9 mouse cellular contexts compared by ENCODE assay signal in the genomic region with DNA sequence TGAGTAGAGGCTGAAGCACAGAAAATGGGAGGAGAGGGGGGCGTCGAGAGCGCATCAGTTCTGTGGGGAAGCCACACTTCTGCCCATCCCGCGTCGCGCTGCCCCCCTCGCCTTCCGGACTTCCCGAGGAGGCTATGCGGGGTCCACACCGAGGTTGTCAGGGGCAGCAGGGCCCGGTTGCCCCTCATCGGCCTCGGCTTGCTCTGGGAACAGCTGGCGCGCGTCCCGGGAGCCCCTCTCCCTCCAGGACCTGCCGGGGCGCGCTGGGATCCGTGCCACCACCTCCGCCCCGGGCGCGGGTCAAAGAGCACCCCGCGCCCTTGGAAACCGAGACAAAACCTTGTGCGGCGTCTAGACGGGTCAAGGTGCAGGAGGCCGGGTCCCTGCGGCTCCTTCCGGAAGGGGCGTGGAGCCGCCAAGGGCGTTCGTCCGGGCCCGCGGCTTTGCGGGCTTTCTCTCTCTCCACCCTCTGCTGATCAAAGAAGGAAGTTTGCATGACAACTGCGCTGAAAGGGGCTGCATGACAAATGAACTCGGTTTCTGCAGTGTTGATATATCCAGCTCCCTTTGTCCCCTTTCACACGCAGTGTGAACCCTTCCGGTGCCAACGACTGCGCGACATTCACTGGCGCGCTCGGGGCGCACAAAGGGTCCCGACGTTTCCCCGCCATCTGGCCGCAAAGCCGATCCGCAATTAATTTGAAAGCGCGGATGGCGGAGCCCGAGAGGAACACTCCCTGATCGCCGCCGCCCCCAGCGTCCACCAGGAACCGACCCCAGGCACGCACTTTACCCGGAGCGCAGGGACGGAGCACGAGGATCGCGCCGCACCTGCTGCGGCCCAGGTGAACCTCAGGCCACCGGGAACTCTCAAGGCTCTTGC. TPM values are rescaled to one million over a fixed set of nuclear protein-coding genes. Genes with fewer than 3 reads are reported as not detected.
DNase-seq lines count a peak whose midpoint lies in the region; ATAC-seq and TF ChIP-seq lines count a peak whose summit lies in the region.
"Had no signal": no experiment of that assay in that cellular context is flagged by ENCODE, and none has a peak within 500 bp of the region (broad histone marks: within the 10 kb centered on the region; RNA-seq: fewer than 3 reads in every experiment).

No protein-coding gene starts in this region.

- no peaks in the 10 kb centered on the region for H3K9me3 ChIP-seq in heart, embryonic 15.5 days (replicated peaks)
- H3K9me3 ChIP-seq in hindbrain, postnatal 0 days (ENCODE audit: low read length): no peaks in the 10 kb centered on the region
- H3K9me3 ChIP-seq in liver, embryonic 14.5 days (ENCODE audit: control insufficient read depth, low read length): no peaks in the 10 kb centered on the region
- no peaks in the 10 kb centered on the region for H3K9me3 ChIP-seq in stomach, embryonic 16.5 days (replicated peaks; ENCODE audit: control insufficient read depth, low read length)
- H3K9me3 ChIP-seq: G1E had no signal

- WGBS in heart, embryonic 15.5 days: under 1% methylated on average over 80 of the region's 80 CpGs
- WGBS in hindbrain, postnatal 0 days: under 1% methylated on average over 79 of the region's 80 CpGs
- WGBS in liver, embryonic 14.5 days (ENCODE audit: insufficient replicate concordance): under 1% methylated on average over 80 of the region's 80 CpGs
- under 1% methylated on average over 80 of the region's 80 CpGs for WGBS in stomach, embryonic 16.5 days

- H3K27me3 ChIP-seq in heart, embryonic 15.5 days: peaks cover 92% of the 10 kb centered on the region
- peaks cover 12% of the 10 kb centered on the region for H3K27me3 ChIP-seq in hindbrain, postnatal 0 days (ENCODE audit: insufficient read depth, low read length)
- peaks cover 60% of the 10 kb centered on the region for H3K27me3 ChIP-seq in liver, embryonic 14.5 days (ENCODE audit: control insufficient read depth, insufficient read depth, low read length)
- H3K27me3 ChIP-seq in stomach, embryonic 16.5 days (ENCODE audit: control insufficient read depth, insufficient read depth, low read length): peaks cover 72% of the 10 kb centered on the region

- no peak for TF ChIP-seq EP300 in liver, embryonic 14.5 days (IDR thresholded peaks at IDR 0.05; ENCODE audit: low read depth)

- H3K4me3 ChIP-seq in heart, embryonic 15.5 days: peak overlapping the region; percentile 44
- H3K4me3 ChIP-seq in hindbrain, postnatal 0 days (ENCODE audit: low read length): peak overlapping the region; percentile 53
- H3K4me3 ChIP-seq in liver, embryonic 14.5 days (ENCODE audit: insufficient read depth in 1 of 2, low read depth in 2 of 2, low read length in 2 of 2): peak overlapping the region; percentile 11 to 27; a peak in 3 of 4 replicates
- H3K4me3 ChIP-seq in stomach, embryonic 16.5 days (replicated peaks; ENCODE audit: low read length): peak overlapping the region; percentile 42
- no peak overlapping the region for H3K4me3 ChIP-seq in left cerebral cortex, adult 2 months

- no peak overlapping the region for H3K27ac ChIP-seq in heart, embryonic 15.5 days
- peak overlapping the region; percentile 80 for H3K27ac ChIP-seq in hindbrain, postnatal 0 days
- no peak overlapping the region for H3K27ac ChIP-seq in liver, embryonic 14.5 days
- no peak overlapping the region for H3K27ac ChIP-seq in stomach, embryonic 16.5 days (ENCODE audit: low read length)
- H3K27ac ChIP-seq in left cerebral cortex, adult 2 months: no peak overlapping the region

- no peaks in the 10 kb centered on the region for H3K36me3 ChIP-seq in heart, embryonic 15.5 days
- no peaks in the 10 kb centered on the region for H3K36me3 ChIP-seq in hindbrain, postnatal 0 days (ENCODE audit: insufficient read depth, low read length)
- H3K36me3 ChIP-seq in liver, embryonic 14.5 days (replicated peaks; ENCODE audit: control insufficient read depth, insufficient read depth, low read depth): no peaks in the 10 kb centered on the region
- H3K36me3 ChIP-seq in stomach, embryonic 16.5 days (ENCODE audit: control insufficient read depth, insufficient read depth, low read length): no peaks in the 10 kb centered on the region
- H3K36me3 ChIP-seq: G1E had no signal

- no peak for ATAC-seq in heart, embryonic 15.5 days (replicated peaks; ENCODE audit: insufficient number of reproducible peaks, insufficient read depth, low FRiP score, low read depth)
- ATAC-seq in common myeloid progenitor, adult 5-6 weeks (replicated peaks; ENCODE audit: low read depth, poor library complexity, severe bottlenecking): peak; percentile 72
- peak; percentile 88 for ATAC-seq in hindbrain, postnatal 0 days
- no peak for ATAC-seq in liver, embryonic 14.5 days (ENCODE audit: insufficient read depth)
- ATAC-seq in stomach, embryonic 16.5 days (ENCODE audit: insufficient read depth, low FRiP score): peak; percentile 29; the same call in 1 of the 2 replicates

- intact Hi-C loops in left cerebral cortex, adult 2 months (cut with DNase I): loop anchor here (5.0 kb wide), 2 partner anchors 37 to 87 kb away; no protein-coding TSS in a partner anchor

- no peak for DNase-seq in heart, adult 9 months (ENCODE audit: low spot score in 2 of 2)
- DNase-seq in hindbrain, postnatal 0 days (ENCODE audit: low spot score): peak; percentile 74
- DNase-seq in liver, embryonic 14.5 days (ENCODE audit: low read depth in 3 of 3, low spot score in 3 of 3): no peak
- DNase-seq in left cerebral cortex, adult 2 months (ENCODE audit: extremely low spot score in 1 of 2, low spot score in 2 of 2): no peak
- no peak for DNase-seq in c-Kit-positive CD71-positive TER-119-positive erythroid progenitor cells, embryonic 14.5 days (ENCODE audit: low spot score)

- peaks cover 8% of the 10 kb centered on the region for H3K4me1 ChIP-seq in heart, embryonic 15.5 days (replicated peaks)
- no peaks in the 10 kb centered on the region for H3K4me1 ChIP-seq in hindbrain, postnatal 0 days (ENCODE audit: insufficient read depth, low read length)
- H3K4me1 ChIP-seq in liver, embryonic 14.5 days (replicated peaks; ENCODE audit: control insufficient read depth in 2 of 2, insufficient read depth in 2 of 2, low read length in 1 of 2): peaks cover 0 to 3% of the 10 kb centered on the region in 2 experiments; a peak in 1 of 4 replicates
- H3K4me1 ChIP-seq in stomach, embryonic 16.5 days (ENCODE audit: control insufficient read depth, insufficient read depth, low read length): peaks cover 8% of the 10 kb centered on the region; the same call in 1 of the 2 replicates

- no peak overlapping the region for H3K9ac ChIP-seq in heart, embryonic 15.5 days
- peak overlapping the region; percentile 63 for H3K9ac ChIP-seq in hindbrain, postnatal 0 days (replicated peaks; ENCODE audit: low read length)
- H3K9ac ChIP-seq in liver, embryonic 14.5 days (replicated peaks): no peak overlapping the region
- no peak overlapping the region for H3K9ac ChIP-seq in stomach, embryonic 16.5 days (ENCODE audit: low read length)

- peak overlapping the region; percentile 66 for H3K4me2 ChIP-seq in heart, embryonic 15.5 days
- peak overlapping the region; percentile 61 for H3K4me2 ChIP-seq in hindbrain, postnatal 0 days (ENCODE audit: low read depth, low read length)
- peak overlapping the region; percentile 32 for H3K4me2 ChIP-seq in liver, embryonic 14.5 days (ENCODE audit: low read depth)
- peak overlapping the region; percentile 50 for H3K4me2 ChIP-seq in stomach, embryonic 16.5 days (ENCODE audit: low read depth, low read length)

- TF ChIP-seq CTCF in hindbrain, postnatal 0 days (IDR thresholded peaks at IDR 0.05; ENCODE audit: low read depth): no peak
- TF ChIP-seq CTCF in liver, embryonic 14.5 days (IDR thresholded peaks at IDR 0.05; ENCODE audit: low read depth): no peak
- TF ChIP-seq CTCF in left cerebral cortex, adult 2 months (IDR thresholded peaks at IDR 0.05): no peak

RNA-seq across cellular contexts. Expression of gene Cnpy1, which starts 35.8 kb away (rescaled TPM):
- not detected in 2 replicates for polyA plus RNA-seq in heart, embryonic 15.5 days (2015; fragmentation: Nextera tagmentation; extraction: Ambion mirVana)
- total RNA-seq in common myeloid progenitor, adult 5-6 weeks (2017): not detected in 2 replicates
- 43.9 and 45.6 TPM in 2 replicates for total RNA-seq in hindbrain, postnatal 0 days (2014; rRNA removed)
- polyA plus RNA-seq in hindbrain, postnatal 0 days (2015; fragmentation: Nextera tagmentation; extraction: Ambion mirVana): 31.7 and 36.9 TPM in 2 replicates
- 0.03 and 0.09 TPM in 2 replicates for polyA plus RNA-seq in liver, embryonic 14.5 days (2012; rRNA removed)
- not detected in 2 replicates for polyA plus RNA-seq in liver, embryonic 14.5 days (2014; fragmentation: Nextera tagmentation; extraction: Ambion mirVana)
- polyA plus RNA-seq in stomach, embryonic 16.5 days (2015; fragmentation: Nextera tagmentation; extraction: Ambion mirVana): 0.37 and 0.40 TPM in 2 replicates
- total RNA-seq in left cerebral cortex, adult 2 months (2021): not detected
- polyA plus RNA-seq: G1E had no signal

RNA-seq across cellular contexts. Expression of gene En2, which starts 44.3 kb away (rescaled TPM):
- not detected in 2 replicates for polyA plus RNA-seq in heart, embryonic 15.5 days (2015; fragmentation: Nextera tagmentation; extraction: Ambion mirVana)
- not detected in 2 replicates for total RNA-seq in common myeloid progenitor, adult 5-6 weeks (2017)
- total RNA-seq in hindbrain, postnatal 0 days (2014; rRNA removed): 33.8 and 35.1 TPM in 2 replicates
- polyA plus RNA-seq in hindbrain, postnatal 0 days (2015; fragmentation: Nextera tagmentation; extraction: Ambion mirVana): 0.98 and 1.1 TPM in 2 replicates
- polyA plus RNA-seq in liver, embryonic 14.5 days (2012; rRNA removed): not detected in 2 replicates
- not detected in 2 replicates for polyA plus RNA-seq in liver, embryonic 14.5 days (2014; fragmentation: Nextera tagmentation; extraction: Ambion mirVana)
- polyA plus RNA-seq in stomach, embryonic 16.5 days (2015; fragmentation: Nextera tagmentation; extraction: Ambion mirVana): not detected in 2 replicates
- under 1 TPM; 0.09 to 0.59 TPM for total RNA-seq in left cerebral cortex, adult 2 months (2021)
- total RNA-seq: G1E had no signal
- polyA plus RNA-seq: G1E had no signal

Comparison
In these comparisons a context has a peak if more than half of its experiments do, and no peak if none do; other contexts are left out.
1. ATAC-seq: peak in common myeloid progenitor, adult 5-6 weeks (single experiment), hindbrain, postnatal 0 days (single experiment) and stomach, embryonic 16.5 days (single experiment); none in heart, embryonic 15.5 days (single experiment) and liver, embryonic 14.5 days (single experiment).
2. RNA of gene Cnpy1, which starts 35.8 kb away (polyA plus RNA-seq): 31.7 to 36.9 TPM in hindbrain, postnatal 0 days; 0.37 to 0.40 TPM in stomach, embryonic 16.5 days, 0.03 to 0.09 TPM in liver, embryonic 14.5 days and not detected in heart, embryonic 15.5 days; every median in the first group is over 10 times any median in the second.
3. Peak in every context shown above with its lines, with median percentiles within 50 percentile points of each other: H3K4me2 ChIP-seq.